Mouse (Mus musculus) liver, embryonic 12.5 days (tissue): ENCODE data around the gene Rpgrip1l. TPM values are rescaled to one million over a fixed set of nuclear protein-coding genes. Genes with fewer than 3 reads are reported as not detected.

Experiments
- ATAC-seq: fragments of 200-750 bp; cut with Nextera tagmentation; 2 replicates; pipeline ENCODE4 v1.8.0; 2017; ENCODE audit warnings: moderate number of reproducible peaks, mild to moderate bottlenecking, moderate library complexity
- H3K27ac ChIP-seq: fragments of 300-500 bp; sonication (generic); 2 replicates; pipeline ENCODE4 v1.5.1; 2016; ENCODE audit warnings: mild to moderate bottlenecking
- H3K27me3 ChIP-seq: fragments of 300-500 bp; sonication (generic); replicated peaks from 2 replicates; pipeline ENCODE4 v1.6.1; 2016; ENCODE audit warnings: mild to moderate bottlenecking, moderate library complexity
- H3K36me3 ChIP-seq: fragments of 300-500 bp; sonication (generic); 2 replicates; pipeline ENCODE4 v1.6.1; 2016; ENCODE audit warnings: mild to moderate bottlenecking, moderate library complexity
- H3K4me1 ChIP-seq: fragments of 300-500 bp; sonication (generic); 2 replicates; pipeline ENCODE4 v1.6.1; 2016
- H3K4me2 ChIP-seq: fragments of 300-500 bp; sonication (generic); 2 replicates; pipeline ENCODE4 v1.6.1; 2016; ENCODE audit warnings: mild to moderate bottlenecking, moderate library complexity
- H3K4me3 ChIP-seq: fragments of 300-500 bp; sonication (generic); 2 replicates; pipeline ENCODE4 v1.5.1; 2016; ENCODE audit warnings: mild to moderate bottlenecking, moderate library complexity
- H3K9ac ChIP-seq: fragments of 300-500 bp; sonication (generic); 2 replicates; pipeline ENCODE4 v1.6.1; 2016; ENCODE audit warnings: mild to moderate bottlenecking, moderate library complexity
- H3K9me3 ChIP-seq: fragments of 300-500 bp; sonication (generic); replicated peaks from 2 replicates; pipeline ENCODE4 v1.6.1; 2016; ENCODE audit warnings: mild to moderate bottlenecking, moderate library complexity
- WGBS: fragments of 180-500 bp; shearing (Covaris S2); methylation state at CpG from one replicate; pipeline ENCODE4 v1.1.7; 2016; ENCODE audit not compliant: insufficient replicate concordance; 5-methylcytosine and 5-hydroxymethylcytosine counted together
- polyA plus RNA-seq: library from polyadenylated mRNA; unstranded; fragments of >200 nt; fragmentation: Nextera tagmentation; extraction: Ambion mirVana; gene quantifications from 2 replicates; pipeline ENCODE4 v1.2.1, GENCODE M21; 2016

Gene Rpgrip1l
- polyA plus RNA-seq, 1 experiment from 2014 or later = 3.5 TPM

DNA sequence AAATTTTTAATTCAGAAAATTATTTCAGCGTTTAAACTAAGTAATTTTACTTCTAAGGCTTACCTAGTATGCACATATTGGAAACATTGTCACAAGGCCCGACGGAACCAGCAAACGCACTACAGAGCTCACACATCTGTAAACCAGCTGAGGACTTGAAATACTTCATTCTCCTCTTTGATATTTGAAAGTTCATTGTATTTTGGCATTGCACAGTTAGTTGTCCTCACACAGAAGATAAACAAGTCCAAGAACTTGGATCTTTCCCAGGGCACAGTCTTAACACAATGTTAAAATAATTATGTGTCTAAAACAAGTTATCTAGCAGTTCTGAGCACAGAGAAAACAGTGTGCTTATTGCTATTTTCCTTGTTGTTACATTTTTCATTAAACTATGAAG lies 22.5 kb downstream of the Rpgrip1l start:
- H3K27me3 ChIP-seq = no peaks in the 10 kb centered on the region
- no peak overlapping the region for H3K4me3 ChIP-seq
- ATAC-seq = no peak
- H3K27ac ChIP-seq = no peak overlapping the region
- no peak overlapping the region for H3K9ac ChIP-seq
- no peaks in the 10 kb centered on the region for H3K9me3 ChIP-seq
- 78% methylated on average over 4 of the region's 4 CpGs for WGBS
- H3K36me3 ChIP-seq = peaks cover 3% of the 10 kb centered on the region; the same call in 1 of the 2 replicates
- 0 out of 2 replicates have a peak, but pooled peaks cover 4% of the 10 kb centered on the region for H3K4me1 ChIP-seq
- no peak overlapping the region for H3K4me2 ChIP-seq

DNA sequence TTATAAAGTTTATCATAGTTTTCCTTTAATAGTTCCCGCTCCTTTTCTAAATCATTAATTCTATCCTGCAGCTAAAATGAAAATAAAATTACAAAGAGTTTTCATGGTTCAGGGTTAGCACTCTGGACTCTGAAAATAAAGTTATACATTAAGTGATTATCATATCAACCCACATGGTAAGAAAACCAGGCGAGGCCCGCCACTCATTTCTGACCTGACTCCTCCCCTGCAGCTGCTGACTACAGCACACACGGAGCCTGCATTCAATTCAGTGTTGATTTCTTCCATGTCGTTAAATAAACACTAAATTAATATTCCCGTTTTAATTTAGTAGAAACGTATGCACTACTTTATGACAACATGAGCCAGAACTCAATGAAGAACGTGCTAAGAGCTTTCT lies 26.8 kb downstream of the Rpgrip1l start:
- H3K27me3 ChIP-seq = no peaks in the 10 kb centered on the region
- H3K4me1 ChIP-seq = peaks cover 9% of the 10 kb centered on the region; the same call in 1 of the 2 replicates
- H3K4me2 ChIP-seq = no peak overlapping the region
- no peak overlapping the region for H3K9ac ChIP-seq
- H3K36me3 ChIP-seq = peaks cover 3% of the 10 kb centered on the region; the same call in 1 of the 2 replicates
- no peaks in the 10 kb centered on the region for H3K9me3 ChIP-seq
- 61% methylated on average over 8 of the region's 8 CpGs for WGBS
- no peak overlapping the region for H3K27ac ChIP-seq
- no peak for ATAC-seq
- no peak overlapping the region for H3K4me3 ChIP-seq

DNA sequence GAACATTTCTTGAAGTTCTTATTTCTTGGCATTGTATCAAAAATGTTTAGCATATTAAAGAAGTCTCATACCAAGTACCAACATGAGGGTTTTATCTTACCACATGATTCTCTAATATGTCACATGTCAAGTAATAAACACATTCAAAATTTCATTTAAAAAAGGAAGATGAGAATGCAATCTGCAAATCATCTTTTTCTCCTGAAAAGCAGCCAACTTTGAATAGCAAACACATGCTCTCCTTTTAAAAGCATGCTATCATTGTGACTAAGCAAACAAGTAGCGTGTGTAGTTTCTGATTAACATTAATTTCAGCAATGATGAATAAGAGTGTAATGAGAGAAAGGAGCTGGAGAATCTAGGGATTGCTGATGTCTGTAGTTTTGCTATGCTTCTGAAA lies 29.2 kb downstream of the Rpgrip1l start:
- WGBS = 86% methylated on average over 1 of the region's 1 CpGs
- H3K9me3 ChIP-seq = no peaks in the 10 kb centered on the region

DNA sequence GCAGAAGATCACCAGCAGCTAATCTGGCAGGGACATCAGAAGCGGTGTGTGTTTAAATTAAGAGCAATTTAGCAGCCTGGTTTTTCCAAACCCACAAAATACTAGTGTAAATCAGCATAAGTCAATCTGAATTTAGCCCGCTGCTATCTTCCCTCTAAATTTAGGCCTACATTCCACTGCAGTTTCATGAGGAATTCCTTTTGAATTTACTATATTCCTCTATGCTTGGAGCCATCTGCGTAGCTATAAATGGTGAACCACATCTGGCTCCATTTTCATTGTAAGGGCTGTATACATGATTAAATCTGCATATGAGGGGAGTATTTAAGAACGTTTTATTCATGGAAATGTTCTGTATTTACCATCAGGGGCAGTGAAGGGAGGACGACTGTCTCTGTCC lies 30.4 kb downstream of the Rpgrip1l start:
- H3K4me1 ChIP-seq = peaks cover 10% of the 10 kb centered on the region; the same call in 1 of the 2 replicates
- no peak for ATAC-seq
- H3K27ac ChIP-seq = no peak overlapping the region
- H3K9ac ChIP-seq = no peak overlapping the region
- WGBS = 69% methylated on average over 5 of the region's 5 CpGs
- no peak overlapping the region for H3K4me3 ChIP-seq
- H3K4me2 ChIP-seq = no peak overlapping the region
- H3K27me3 ChIP-seq = no peaks in the 10 kb centered on the region
- peaks cover 3% of the 10 kb centered on the region; the same call in 1 of the 2 replicates for H3K36me3 ChIP-seq
- H3K9me3 ChIP-seq = no peaks in the 10 kb centered on the region

More for the DNA sequence above, 29.2 kb downstream of the Rpgrip1l start:
- ATAC-seq = no peak
- Histone ChIP-seq H3K27me3 (no peaks in the 10 kb centered on the region), H3K27ac (no peak overlapping the region), H3K4me3 (no peak overlapping the region), H3K36me3 (peaks cover 3% of the 10 kb centered on the region; the same call in 1 of the 2 replicates), H3K4me2 (no peak overlapping the region), H3K4me1 (peaks cover 14% of the 10 kb centered on the region; the same call in 1 of the 2 replicates), H3K9ac (no peak overlapping the region)

DNA sequence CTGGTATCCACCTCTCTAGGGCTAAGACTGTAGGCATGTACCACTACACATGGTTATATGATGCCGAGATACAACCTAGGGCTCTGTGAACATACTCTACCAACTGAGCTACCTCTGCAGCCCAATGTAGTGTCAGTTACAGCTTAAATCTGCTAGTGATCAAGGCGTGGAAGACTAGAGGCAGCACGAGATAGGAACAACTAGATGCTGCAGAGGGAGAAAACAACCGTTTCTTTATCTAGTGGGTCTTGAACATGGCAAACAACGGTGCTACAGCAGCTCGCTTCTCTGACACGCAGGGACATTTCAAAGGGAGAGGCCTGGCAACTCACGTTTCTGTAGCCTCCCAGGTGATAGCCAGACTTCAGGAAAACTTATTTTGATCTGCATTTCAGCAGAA lies 31.5 kb downstream of the Rpgrip1l start:
- H3K36me3 ChIP-seq = no peaks in the 10 kb centered on the region
- no peak overlapping the region for H3K4me3 ChIP-seq
- no peak overlapping the region for H3K4me2 ChIP-seq
- peaks cover 10% of the 10 kb centered on the region; the same call in 1 of the 2 replicates for H3K4me1 ChIP-seq
- peak; percentile 49; the same call in 1 of the 2 replicates for ATAC-seq
- no peak overlapping the region for H3K27ac ChIP-seq
- H3K9me3 ChIP-seq = no peaks in the 10 kb centered on the region
- no peaks in the 10 kb centered on the region for H3K27me3 ChIP-seq
- WGBS = 36% methylated on average over 8 of the region's 8 CpGs
- no peak overlapping the region for H3K9ac ChIP-seq

DNA sequence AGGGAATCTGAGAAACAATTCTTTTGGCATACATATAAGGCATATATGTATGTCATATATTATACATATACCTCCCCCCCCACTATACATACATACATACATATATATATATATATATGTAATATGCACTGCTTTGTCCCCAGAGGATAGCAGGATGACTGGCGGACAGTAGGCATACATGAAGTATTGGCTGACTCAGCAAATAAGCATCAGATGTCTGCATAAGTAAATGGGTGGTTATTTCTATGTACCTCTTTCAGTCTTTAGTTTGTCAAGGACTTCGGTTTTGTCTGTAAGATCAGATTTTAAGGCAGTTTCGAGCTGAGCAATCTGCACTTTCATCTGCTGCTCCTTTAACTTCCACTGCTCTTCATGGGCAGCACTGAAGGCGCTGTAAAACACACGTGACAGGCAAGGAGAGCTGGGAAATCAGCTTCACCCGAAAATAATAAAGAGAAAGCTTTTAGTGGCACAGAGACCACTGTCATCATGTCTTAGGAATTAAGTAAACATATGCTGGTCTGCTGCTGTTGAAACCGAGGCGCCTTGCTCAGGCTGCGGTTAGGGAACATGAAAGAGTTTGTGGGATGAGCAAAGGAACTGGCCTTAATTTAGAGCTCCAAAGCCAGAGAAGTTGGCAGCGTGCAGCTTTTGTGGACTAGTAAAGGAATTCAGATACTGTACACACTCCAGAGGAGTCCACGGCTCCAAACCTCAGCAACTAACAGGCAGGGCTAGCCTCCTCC lies 32.4 kb downstream of the Rpgrip1l start:
- H3K27ac ChIP-seq = no peak overlapping the region
- no peaks in the 10 kb centered on the region for H3K9me3 ChIP-seq
- peaks cover 5% of the 10 kb centered on the region; the same call in 1 of the 2 replicates for H3K36me3 ChIP-seq
- peaks cover 10% of the 10 kb centered on the region; the same call in 1 of the 2 replicates for H3K4me1 ChIP-seq
- H3K27me3 ChIP-seq = no peaks in the 10 kb centered on the region
- no peak for ATAC-seq
- no peak overlapping the region for H3K4me2 ChIP-seq
- no peak overlapping the region for H3K9ac ChIP-seq
- no peak overlapping the region for H3K4me3 ChIP-seq
- WGBS = 75% methylated on average over 11 of the region's 11 CpGs

DNA sequence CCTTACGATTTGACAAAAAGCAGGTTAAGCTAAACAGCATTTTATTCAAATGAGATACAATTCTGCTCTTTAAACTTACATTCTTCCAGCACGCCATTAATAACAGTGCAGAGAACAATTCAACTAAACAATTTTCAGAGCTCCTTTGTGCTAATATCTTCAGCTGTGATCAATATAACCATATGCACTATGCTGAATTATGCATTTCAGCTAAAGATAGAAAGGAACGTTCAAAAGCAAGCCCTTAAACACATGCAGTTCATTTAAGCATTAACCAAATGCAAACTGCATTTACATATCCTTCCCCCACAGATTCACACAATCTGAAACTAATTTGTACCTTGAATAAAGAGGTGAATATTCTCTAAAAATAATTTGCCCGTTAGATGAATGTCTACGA lies 35.0 kb downstream of the Rpgrip1l start:
- WGBS = 78% methylated on average over 5 of the region's 5 CpGs
- Histone ChIP-seq H3K9me3 (no peaks in the 10 kb centered on the region), H3K4me3 (no peak overlapping the region), H3K27me3 (no peaks in the 10 kb centered on the region), H3K9ac (no peak overlapping the region), H3K27ac (no peak overlapping the region), H3K4me1 (peaks cover 10% of the 10 kb centered on the region; the same call in 1 of the 2 replicates), H3K4me2 (no peak overlapping the region), H3K36me3 (peaks cover 6% of the 10 kb centered on the region; the same call in 1 of the 2 replicates)
- ATAC-seq = no peak

DNA sequence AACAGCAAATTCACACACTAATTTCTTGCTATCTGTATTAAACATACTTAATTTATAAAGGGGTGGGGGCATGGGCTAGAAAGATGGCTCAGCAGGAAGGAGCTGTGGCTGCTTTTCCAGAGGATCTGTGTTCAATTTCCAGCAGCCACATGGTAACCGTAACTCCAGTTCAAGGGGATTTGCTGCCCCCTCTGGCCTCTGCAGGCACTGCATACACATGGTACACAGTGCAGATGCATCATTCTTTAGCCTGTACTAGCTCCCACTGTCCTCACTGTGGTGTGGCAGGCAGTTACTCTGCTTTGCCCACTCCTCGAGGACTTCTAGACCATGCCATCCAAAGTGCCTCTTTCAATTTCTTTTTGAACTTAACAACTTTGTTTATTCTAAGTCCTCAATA lies 36.7 kb downstream of the Rpgrip1l start:
- Histone ChIP-seq H3K9ac (no peak overlapping the region), H3K27ac (no peak overlapping the region), H3K9me3 (no peaks in the 10 kb centered on the region), H3K27me3 (no peaks in the 10 kb centered on the region), H3K4me3 (no peak overlapping the region), H3K4me1 (0 out of 2 replicates have a peak, but pooled peaks cover 6% of the 10 kb centered on the region), H3K4me2 (no peak overlapping the region), H3K36me3 (peaks cover 11% of the 10 kb centered on the region)
- 82% methylated on average over 2 of the region's 2 CpGs for WGBS
- no peak for ATAC-seq

DNA sequence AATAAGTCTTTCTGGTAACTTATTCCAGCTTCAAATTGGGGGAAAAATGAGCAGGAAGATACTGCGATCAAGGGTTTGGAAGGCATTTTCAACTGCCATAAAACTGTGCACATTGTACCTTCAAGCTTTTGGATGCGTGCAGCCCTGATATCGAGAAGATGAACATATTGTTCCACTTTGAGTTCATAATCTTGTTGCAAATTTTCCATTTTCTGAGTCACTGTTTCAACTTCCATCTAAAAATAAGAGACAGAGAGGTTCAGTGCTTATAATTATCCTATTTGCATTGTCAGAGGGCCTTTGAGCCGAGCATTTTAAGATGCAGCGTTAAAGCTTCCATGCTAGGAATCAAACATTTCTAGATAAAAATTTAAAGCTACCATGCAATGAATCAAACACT lies 39.6 kb downstream of the Rpgrip1l start:
- Histone ChIP-seq H3K27me3 (no peaks in the 10 kb centered on the region), H3K4me2 (no peak overlapping the region), H3K36me3 (peaks cover 11% of the 10 kb centered on the region), H3K9ac (no peak overlapping the region), H3K9me3 (no peaks in the 10 kb centered on the region), H3K4me1 (no peaks in the 10 kb centered on the region), H3K4me3 (no peak overlapping the region), H3K27ac (no peak overlapping the region)
- 88% methylated on average over 5 of the region's 5 CpGs for WGBS
- ATAC-seq = no peak

DNA sequence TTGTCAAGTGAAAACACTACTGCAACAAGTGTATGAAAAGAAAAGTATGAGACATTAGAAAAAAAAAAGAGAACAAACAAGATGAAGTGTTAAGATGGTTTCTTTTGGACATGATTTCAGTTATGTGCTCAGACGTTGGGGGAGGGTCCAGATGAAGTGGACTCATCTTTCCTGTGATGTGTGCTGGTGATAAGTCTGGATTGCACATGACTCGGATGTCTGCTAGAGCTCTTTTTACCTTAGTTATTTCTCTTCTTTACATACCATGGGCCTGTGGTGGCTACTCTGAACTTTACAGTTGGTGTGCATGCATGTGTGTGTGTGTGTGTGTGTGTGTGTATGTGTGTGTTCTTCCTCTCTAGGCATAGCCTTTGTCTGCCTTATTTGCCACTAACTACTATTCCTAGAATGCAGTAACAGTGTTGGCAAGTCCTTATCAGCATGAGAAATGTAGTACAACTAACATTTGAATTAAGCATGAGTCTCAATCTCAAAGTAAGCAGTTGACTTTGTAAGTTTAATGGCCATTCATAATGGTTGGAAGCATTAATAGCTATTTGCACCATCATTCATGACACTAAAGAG lies 43.6 kb downstream of the Rpgrip1l start:
- Histone ChIP-seq H3K4me2 (no peak overlapping the region), H3K9me3 (no peaks in the 10 kb centered on the region), H3K27ac (no peak overlapping the region), H3K4me3 (no peak overlapping the region), H3K36me3 (peaks cover 6% of the 10 kb centered on the region; the same call in 1 of the 2 replicates), H3K9ac (no peak overlapping the region), H3K4me1 (no peaks in the 10 kb centered on the region), H3K27me3 (no peaks in the 10 kb centered on the region)
- ATAC-seq = no peak
- 26% methylated on average over 2 of the region's 2 CpGs for WGBS

DNA sequence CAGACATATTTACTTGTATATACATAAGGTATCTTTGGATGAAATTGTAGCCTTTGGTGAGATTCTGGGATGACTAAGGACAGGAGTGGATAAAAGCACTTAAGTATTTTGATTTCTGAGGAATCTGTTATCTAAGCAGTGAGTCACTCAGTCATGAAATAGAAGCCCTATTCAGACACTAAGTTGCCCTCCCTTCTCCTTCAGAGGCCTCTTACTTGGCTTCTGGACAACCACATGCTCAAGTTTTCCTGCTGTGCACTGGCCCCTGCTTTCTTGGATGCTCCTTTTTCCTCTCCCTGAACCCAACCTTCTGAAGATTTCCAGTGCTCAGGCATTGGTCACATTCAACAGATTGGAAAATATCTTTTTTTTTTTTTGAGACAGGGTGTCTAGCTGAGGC lies 48.5 kb downstream of the Rpgrip1l start:
- no peaks in the 10 kb centered on the region for H3K9me3 ChIP-seq
- H3K4me2 ChIP-seq = no peak overlapping the region
- no peaks in the 10 kb centered on the region for H3K27me3 ChIP-seq
- H3K27ac ChIP-seq = no peak overlapping the region
- H3K4me1 ChIP-seq = no peaks in the 10 kb centered on the region
- no peaks in the 10 kb centered on the region; the same call in 1 of the 2 replicates for H3K36me3 ChIP-seq
- H3K4me3 ChIP-seq = no peak overlapping the region
- no peak for ATAC-seq
- no peak overlapping the region for H3K9ac ChIP-seq

DNA sequence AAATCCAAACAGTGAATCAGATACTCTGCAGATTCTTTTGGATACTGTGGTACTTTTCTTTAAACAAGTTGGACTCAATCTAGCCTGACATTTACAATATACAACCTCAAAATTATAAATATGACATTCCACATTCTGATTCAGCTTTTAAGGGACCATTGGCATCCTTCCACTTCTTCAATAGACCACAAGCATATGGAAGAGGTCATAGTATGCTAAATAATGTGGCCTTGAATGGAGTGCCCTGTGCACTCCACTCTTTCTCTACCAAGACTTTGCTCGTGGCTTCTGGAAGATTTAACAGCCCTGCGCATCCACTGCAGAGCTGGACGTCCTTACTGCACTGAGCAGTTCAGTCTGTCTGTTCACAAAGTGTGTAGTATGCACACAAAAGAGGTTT lies 49.1 kb downstream of the Rpgrip1l start:
- Histone ChIP-seq H3K27me3 (no peaks in the 10 kb centered on the region), H3K36me3 (no peaks in the 10 kb centered on the region; the same call in 1 of the 2 replicates), H3K9ac (no peak overlapping the region), H3K9me3 (no peaks in the 10 kb centered on the region), H3K27ac (no peak overlapping the region), H3K4me1 (no peaks in the 10 kb centered on the region), H3K4me2 (no peak overlapping the region), H3K4me3 (no peak overlapping the region)
- ATAC-seq = no peak
- 71% methylated on average over 3 of the region's 3 CpGs for WGBS
